Mouse (Mus musculus): ENCODE results near the gene Gap43.
"Not testable (repeated sequence)": the region's sequence is repeated elsewhere in the genome, so short reads cannot be mapped to it uniquely, and the experiment has no call there.

Gene Gap43

DNA sequence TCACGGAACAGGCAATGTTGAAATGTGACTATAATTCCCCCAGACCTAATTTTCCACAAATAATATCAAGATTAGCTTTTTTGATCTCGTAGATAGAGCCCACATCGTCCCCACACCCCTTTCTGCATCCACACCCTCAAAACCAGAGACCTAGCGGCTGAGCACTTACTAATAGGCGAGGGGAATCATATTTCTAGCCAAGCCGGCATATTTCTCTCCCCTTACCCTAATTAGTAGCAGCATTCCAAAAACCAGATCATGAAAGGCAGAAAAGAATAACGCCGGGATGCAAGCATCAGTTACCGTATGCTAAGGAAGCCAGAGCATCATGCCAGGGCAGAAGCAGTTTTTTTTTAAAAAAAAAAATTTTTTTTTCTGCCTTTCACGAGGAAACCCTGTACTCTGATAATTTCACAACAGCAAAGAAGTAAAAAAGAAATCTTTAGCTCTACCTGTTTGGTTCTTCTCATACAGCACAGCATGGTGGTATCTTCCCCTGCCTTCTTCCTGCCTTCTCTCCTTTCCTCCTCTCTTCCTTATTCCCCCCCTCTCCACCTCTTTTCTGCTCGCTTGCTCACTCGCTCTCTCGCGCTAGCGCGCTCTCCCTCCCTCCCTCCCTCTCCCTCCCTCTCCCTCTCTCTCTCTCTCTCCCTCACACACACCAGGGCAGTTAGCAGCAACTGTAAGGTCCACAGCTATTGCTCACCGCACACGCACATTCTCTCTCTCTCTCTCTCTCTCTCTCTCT lies at the start of gene Gap43:
Gene Gap43 (minus strand): TSS at position 631 of the 748 bp plus-strand sequence.
- DNase-seq (ENCODE audit: low read depth, low spot score) = peak; percentile 39

DNA sequence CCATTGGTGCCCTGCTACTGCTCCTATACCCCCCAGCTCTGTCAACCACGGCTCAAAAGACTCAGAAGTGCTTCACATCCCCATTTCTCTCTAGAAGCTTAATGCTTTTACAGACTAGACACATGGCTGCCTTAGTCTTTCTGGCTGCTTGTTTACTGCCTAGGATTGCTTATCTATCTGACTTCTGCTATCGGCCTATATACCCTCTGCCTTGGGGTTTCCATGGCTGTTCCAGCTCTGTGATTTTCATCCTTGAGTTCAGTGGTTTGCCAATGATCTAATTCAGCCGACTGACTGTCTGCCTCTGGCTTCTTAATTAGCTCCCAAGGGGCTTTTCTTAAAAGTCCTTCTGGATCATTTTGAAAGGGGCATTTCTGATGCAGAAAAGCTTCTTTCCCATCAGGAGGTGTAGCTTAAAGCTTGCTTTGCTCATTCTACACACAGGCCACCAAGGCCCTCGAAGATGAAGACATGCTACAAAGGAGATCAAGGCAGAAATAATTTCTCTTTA lies 40.9 kb upstream of the Gap43 start:
- DNase-seq (ENCODE audit: low read depth, low spot score) = no peak

DNA sequence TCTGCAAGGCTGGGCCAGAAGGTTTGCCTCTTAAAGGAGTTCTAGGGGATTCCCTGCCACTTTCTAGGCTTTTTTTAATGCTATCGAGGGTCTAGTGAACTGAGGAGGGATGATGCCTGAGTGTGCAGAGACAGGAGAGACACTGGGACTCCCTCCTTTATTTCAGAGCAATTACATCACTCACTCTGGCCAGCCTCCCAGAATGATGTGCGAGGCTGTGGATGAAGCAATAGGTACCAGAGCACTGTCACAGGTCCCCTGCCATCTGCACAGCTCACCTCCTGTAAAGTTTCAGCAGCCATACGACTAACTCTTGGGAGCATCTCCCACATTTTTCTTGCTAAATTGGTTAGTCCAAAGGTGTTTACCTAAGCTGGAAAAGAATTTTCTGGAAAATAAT lies 40.2 kb upstream of the Gap43 start:
- DNase-seq (ENCODE audit: low read depth, low spot score) = no peak

DNA sequence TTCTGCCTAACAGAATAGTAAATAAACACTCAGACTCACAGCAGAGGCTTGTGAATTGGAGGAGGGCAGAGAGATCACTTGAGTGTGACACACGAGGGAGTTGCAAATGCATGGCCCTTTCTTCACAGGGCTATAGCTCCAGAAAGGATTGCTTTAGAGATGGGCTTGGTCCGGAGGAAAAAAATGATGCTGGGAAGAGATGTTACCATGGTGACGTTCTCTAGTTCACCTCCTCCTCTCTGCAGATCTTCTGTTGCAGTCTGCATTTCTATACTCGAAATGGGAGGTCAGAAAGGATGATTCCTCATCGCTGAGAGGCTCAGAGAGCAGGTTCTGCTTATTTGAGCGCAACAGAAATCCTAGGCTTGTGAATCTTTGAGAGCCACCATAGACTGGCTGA lies 29.7 kb upstream of the Gap43 start:
- no peak for DNase-seq (ENCODE audit: low read depth, low spot score)

DNA sequence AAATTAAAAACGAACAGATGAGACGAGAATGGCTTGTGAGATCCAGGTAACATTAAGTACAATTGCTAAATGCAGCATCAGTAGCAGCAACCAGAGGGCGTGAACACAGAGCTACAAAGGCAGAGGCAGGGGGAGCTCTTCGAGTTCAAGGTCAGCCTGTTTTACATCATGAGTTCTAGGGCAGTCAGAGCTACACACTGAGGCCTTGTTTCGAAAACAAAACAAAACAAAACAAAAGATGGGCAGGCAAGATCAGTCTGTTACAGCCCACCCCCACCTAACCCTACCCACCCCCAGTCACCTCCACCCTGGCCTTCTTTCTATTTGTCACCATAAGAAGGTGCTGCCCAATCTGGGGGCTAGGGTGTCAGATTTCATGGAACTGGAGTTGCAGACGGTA lies 28.9 kb upstream of the Gap43 start:
- no peak for DNase-seq (ENCODE audit: low read depth, low spot score)

DNA sequence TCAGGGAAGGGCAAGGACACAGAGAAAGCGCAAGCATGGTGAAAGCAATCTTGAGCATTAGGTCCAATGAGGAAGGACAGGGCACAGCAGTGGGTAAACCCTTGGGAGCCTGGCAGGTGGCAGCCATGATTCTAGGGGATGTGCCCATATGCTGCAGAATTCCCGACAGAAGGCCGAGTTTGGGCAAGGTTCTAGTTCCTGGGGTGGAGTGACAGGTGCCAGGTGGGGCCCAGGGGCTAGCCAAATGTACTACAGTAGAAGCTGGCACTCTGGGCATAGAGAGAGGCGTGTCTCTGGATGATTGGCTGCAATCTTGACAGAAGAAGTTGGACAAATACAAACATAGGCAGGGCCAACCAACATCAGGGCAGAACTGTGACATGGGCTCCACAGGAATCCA lies 19.6 kb upstream of the Gap43 start:
- DNase-seq (ENCODE audit: low read depth, low spot score) = no peak

DNA sequence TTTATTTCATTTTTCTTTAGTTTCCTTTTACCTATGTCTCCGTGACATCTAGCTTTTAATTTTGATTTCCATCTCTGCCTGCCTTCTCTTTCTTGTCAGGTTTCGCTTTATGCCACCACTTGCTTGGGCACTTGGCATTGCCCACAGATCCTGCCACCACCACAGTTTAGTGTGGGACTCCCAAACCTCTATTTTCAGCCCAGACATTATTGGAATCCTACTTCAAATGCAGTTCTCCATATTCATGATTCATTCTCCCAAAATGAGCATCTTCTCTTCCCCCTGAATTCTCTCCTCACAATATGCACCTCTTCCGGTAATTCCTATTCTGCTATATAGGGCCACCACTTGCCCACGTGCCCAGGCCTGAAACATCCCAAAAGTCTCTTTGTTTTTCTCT lies 17.6 kb upstream of the Gap43 start:
- DNase-seq (ENCODE audit: low read depth, low spot score) = no peak

DNA sequence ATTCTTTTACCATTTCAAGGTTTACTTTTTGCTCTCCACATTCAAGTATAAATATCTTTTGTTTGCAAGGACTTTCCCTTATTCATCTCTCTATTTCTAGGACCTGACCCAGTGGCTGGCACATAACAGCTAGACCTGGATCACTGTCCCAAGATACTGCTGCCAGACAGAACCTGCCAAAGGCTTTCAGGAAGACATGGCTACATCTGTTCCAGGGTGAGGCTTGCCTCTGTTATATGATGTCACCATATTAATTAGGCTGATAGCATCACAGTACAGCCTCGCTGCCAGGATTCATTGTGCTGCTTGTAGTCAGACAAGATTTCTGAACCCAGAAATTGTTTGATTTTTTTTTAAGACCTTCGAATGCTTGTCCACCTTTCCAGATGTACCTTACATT lies 9.6 kb upstream of the Gap43 start:
- DNase-seq (ENCODE audit: low read depth, low spot score) = no peak

DNA sequence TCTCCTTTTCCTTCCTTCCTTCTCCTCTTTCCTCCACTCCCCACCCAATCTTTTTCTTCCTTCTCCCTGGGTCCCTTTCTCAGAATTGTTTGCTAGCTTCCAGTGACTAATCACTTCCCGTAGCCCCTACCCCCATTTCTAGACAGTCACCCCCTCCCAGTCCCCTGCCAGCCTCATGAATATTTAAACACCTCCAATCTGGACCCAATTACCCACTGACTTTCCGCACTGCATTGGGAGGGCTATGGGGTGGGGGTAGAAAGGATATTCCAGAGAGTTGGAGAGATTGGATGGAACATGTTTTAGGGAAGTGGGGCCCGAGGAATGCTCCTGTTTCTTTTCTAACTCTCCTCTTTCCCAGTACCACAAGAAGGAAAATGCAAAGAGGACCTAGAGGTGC lies 414 bp upstream of the Gap43 start:
- not testable (repeated sequence) for DNase-seq (ENCODE audit: low read depth, low spot score)

DNA sequence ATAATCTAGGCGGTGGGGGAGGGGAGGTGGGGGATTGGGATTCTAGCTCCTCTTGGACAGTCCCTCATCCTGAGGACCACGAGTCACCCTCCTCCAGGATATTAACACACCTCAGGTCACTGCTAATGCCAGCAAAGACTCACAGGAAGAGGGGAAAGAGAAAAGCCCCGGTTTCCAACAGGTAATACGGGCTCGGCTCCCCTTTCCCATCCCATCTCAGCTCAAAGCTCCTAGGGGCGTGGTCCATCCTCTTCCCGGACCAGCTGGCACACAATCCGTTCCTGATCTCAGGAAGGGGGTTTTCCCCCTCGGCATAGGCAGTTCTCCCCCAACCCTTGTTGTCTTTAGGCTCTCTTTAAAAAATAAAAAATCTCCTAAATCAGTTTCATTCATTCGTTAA lies 939 bp downstream of the Gap43 start:
- no peak for DNase-seq (ENCODE audit: low read depth, low spot score)

DNA sequence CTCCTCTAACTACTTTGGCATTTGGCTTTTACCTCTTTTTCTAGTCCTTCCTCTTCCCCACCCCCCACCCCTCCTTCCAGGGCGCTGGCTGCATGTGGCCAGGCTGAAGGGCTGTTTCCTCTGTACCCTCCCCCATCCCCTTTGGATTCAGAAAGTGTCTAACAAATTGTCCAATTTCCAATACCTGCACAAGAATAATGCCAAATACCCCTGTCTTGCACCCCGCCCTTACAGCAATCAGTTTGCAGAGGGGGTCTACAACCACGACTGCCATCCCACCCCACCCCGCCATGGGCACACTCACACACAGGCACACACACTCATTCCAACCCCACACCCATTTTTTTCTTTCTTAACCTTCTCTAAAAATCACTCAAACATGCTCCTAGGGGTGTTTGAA lies 1.5 kb downstream of the Gap43 start:
- DNase-seq (ENCODE audit: low read depth, low spot score) = no peak

DNA sequence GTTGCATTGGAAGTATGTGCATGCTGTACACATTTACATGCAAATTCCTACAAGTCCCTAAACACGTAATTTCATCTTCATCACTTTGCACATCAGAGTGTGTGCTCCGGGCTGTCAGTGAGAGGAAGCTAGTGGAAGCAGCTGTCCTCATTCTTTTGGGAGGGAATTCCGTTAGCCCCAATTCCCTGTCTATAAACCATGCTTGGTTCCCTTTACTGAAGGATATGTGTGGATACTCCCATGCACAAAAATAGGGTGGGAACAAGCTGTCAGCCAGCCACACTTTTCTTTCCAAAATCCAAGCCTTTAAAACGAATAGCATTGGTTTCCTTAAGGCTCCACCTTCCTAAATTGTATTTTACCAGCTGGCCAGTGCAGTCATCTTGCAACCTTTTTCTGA lies 2.1 kb downstream of the Gap43 start:
- no peak for DNase-seq (ENCODE audit: low read depth, low spot score)

DNA sequence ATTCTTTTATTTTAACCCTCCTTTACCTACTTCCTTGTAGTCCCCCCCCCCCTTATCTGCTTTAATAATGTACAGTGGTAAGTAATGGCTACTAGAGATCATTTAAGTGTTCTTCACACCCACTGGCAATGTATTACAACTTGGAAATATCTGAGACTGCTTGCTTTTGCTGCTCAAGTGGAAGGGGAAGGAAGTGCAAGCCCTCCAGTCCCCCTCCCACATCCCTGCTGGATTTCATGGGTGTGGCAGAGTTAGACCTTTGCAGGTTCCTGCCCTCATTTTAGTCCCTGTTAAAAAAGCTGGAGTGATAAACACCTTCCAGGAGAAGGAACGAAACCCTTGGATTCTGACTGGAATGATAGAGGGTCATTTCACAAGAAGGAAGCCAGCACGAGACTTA lies 2.8 kb downstream of the Gap43 start:
- no peak for DNase-seq (ENCODE audit: low read depth, low spot score)

DNA sequence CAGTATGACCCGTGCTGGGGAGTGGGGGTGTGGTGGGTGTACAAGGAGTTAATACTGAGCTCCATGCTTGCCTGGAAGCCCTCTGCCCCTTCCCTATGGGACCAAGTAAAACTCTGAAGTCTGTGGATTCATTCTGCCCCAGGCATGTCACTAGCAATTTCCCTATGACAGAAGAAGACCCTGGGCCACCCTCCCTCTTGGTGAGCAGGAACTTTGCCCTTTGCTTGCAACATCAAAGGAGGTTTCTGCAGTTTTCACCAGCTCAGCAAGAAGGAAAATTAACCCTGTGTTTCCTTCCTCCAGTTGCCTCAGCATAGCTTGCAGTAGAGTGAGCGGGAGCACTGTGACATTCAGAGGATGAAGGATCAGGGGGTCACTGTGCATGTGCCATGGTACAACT lies 3.8 kb downstream of the Gap43 start:
- no peak for DNase-seq (ENCODE audit: low read depth, low spot score)

DNA sequence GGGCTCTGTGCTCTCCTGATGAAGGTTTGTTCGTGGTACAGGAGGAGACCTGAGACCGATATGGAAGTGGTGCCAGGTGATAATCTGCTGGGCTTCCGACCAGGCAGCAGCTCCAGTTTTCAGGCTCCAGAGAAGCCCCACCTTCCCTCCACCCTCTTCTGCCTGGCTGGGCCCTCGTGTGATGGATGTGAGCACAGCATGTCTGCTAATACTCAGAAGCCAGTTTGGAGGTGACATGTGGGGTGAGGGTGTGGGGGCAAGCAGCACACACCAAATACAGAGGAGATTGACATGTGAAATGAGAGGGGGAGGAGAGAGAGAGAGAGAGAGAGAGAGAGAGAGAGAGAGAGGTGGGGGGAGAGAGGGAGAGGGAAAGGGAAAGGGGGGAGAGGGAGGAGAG lies 8.1 kb downstream of the Gap43 start:
- no peak for DNase-seq (ENCODE audit: low read depth, low spot score)

DNA sequence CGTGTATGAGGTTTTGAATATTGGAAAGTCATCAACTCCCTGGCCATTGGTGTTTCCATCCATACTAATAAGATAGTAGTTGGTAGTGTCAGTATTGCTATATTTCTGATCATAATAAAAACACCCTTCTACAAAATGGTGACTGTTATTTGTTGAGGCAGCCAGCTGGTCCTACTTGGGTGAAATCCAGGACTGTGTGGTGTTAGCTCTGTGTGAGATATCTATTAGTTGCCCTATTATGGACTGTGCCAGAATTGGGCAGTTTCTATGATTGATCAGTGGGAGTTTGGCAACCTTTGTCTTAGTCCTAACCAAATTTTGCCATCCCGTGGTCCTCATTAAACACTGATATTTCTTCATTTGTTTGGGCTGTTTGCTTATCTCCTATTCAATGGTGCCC lies 14.3 kb downstream of the Gap43 start:
- no peak for DNase-seq (ENCODE audit: low read depth, low spot score)

DNA sequence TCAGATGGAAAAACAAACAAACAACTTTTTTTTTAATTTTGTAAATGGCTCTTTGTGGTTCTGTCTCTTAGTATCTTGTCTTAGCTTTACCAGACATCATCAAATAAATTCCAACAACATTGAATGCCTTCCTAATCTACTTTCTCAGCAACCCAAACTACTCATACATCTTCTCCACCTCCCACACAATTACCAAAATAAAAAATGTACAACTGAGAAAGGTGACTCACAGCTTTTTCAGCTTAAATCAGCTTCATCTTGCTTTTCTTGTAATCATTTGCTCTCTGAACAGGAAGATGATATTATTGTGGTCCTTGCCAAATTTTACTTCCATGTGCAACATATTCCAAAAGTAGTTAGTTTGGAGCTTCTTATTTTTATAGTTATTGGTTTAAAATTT lies 14.9 kb downstream of the Gap43 start:
- no peak for DNase-seq (ENCODE audit: low read depth, low spot score)

DNA sequence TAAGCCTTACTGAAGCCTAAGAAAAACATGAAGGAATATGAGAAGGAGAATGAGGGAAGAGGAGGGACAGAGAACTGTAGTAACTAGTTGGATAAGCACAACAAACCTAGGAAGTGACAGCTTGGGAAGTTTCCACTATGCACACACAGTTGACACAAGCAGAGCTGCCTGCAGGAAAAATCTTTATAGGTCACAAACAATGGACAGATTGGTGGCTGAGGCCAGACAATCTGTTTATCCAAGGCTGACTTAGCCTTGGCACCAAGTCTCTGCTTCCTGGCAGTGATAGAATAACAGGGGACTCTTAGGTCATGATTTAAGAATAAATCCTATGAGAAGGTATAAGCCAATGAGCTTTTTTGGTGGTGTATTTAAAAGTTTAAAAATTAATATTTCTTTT lies 20.6 kb downstream of the Gap43 start:
- no peak for DNase-seq (ENCODE audit: low read depth, low spot score)

DNA sequence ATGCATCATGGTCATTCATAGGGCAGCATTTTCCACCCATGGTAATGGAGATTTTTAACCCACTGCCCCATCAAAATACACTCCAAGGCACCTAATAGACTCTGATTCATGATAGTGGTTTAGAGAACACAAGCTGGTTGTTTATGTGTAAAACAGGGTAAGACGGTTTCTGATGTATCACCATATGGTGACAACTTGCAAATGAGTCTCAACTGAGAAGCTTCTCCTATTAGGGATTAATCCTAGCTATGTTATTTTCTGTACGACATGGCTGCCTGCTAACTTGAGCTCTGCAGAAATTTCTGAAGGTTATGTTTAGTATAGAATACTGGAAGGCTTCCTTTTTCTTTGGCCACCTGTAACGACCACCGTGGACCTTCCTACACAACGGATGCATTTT lies 21.1 kb downstream of the Gap43 start:
- DNase-seq (ENCODE audit: low read depth, low spot score) = no peak

DNA sequence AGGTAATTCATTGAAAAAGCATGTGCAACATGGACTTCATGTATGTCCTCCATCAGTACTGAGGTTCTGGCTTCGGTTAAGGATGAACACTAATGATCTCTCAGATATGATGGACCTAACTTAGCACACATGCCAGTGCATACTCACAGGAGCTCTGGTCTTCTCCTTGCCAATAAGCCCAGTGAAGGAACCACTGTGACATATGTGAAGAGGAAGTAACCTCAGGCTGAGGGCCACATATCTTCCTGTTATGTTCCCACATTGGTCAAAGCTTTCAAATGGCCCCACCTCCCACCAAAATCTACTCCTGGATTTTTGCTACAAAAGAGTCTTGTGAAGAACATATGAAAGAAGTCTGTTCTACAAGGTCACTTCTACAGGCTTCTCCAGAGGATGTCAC lies 28.3 kb downstream of the Gap43 start:
- no peak for DNase-seq (ENCODE audit: low read depth, low spot score)

DNA sequence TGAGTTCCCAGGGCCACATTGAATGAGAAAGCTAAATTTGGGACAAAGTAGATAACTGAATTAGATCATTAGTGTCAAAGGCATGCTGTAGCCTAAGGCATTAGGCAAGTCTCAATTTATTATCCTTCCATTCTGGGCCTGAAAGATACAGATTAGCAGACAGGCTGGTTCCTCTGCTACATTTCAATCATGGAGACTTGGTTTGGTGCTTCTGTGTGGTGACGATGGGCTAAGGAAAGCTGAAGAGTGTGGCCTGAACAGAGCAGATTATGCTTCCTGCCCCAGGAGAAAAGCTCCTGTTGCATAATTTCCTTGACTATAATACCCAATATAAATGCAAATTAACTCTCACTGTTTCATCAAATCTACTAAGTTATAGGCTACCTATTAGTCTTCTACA lies 31.7 kb downstream of the Gap43 start:
- no peak for DNase-seq (ENCODE audit: low read depth, low spot score)

DNA sequence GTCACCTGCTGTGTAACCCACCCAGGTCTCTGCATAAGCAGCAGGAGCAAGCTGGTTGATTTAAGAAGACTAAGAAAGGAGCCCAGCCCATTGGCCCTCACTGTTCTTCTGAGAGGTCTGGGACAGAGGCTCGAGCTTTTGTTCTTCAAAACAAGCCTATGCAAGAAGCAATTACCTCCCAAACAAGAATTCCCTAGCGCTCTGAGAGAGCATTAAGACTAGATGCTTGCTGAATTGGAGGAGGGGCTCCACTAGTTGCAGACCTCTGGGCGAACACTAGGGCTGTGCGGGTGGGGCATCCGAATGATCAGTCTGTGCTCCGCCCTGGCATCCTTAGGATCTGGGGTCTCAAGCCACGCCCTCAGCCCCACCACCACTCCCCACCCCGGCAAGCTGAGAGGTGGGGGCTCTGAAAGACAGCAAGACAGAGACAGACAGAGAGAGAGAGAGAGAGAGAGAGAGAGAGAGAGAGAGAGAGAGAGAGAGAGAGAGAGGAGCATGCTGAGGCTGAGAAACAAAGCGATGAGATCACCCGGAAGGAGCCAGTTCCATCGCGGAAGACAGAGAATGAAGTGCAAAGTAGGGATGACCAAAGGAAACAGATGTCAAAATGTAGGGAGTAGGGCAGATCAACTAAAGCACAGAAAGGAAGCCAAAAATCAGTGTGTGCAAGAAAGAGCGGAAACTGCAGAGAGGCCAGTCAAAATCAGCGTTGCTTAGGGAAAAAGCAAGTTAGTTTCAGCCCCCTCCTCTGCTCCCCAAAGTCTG lies 34.3 kb downstream of the Gap43 start:
- peak; percentile 48 for DNase-seq (ENCODE audit: low read depth, low spot score)

DNA sequence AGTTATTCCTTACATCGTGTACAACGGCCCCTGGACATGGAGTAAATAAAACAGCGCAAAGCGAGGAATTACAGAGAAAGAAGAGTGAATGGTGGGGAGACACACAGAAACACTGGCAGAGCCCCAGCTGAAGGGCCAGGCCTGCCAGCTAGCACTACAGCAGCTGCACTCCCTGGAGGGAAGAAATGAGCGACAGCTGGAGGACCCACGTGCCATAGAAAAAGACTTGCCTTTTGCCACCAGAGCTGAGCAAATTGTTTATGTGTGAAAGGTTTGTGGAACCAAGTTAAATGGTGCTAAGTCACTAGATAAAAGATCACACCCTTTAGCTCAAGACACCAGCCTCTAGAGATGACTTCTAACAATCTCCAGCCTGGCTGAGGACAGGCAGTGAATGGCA lies 37.0 kb downstream of the Gap43 start:
- no peak for DNase-seq (ENCODE audit: low read depth, low spot score)

All from embryo, embryonic 11.5 days (tissue).